Mouse (Mus musculus): ENCODE results near the gene Tmem252. TPM values are rescaled to one million over a fixed set of nuclear protein-coding genes. Genes with fewer than 3 reads are reported as not detected.
A peak's percentile ranks its signal among the peaks of the same experiment; 100 is the strongest.

Tmem252 gene
- polyA plus RNA-seq, 2 experiments, result 0.03 to 0.11 TPM

- no peak for TF ChIP-seq EP300 (IDR thresholded peaks at IDR 0.05; ENCODE audit: low read depth)
- TF ChIP-seq CTCF (IDR thresholded peaks at IDR 0.05; ENCODE audit: low read depth), result no peak
- Histone ChIP-seq H3K9me3 (ENCODE audit: control insufficient read depth, low read length) (no peaks in the 10 kb centered on the region), H3K9ac (replicated peaks) (no peak overlapping the region), H3K36me3 (replicated peaks; ENCODE audit: control insufficient read depth, insufficient read depth, low read depth) (no peaks in the 10 kb centered on the region), H3K27me3 (ENCODE audit: control insufficient read depth, insufficient read depth, low read length) (no peaks in the 10 kb centered on the region), H3K4me2 (ENCODE audit: low read depth) (no peak overlapping the region), H3K4me1 (replicated peaks; ENCODE audit: control insufficient read depth in 2 of 2, insufficient read depth in 2 of 2, low read length in 1 of 2) (no peaks in the 10 kb centered on the region), H3K4me3 (ENCODE audit: insufficient read depth in 1 of 2, low read depth in 2 of 2, low read length in 2 of 2) (no peak overlapping the region), H3K27ac (no peak overlapping the region)
- no peak for ATAC-seq (ENCODE audit: insufficient read depth)
- no peak for DNase-seq (ENCODE audit: low read depth in 3 of 3, low spot score in 3 of 3)
- 48% methylated on average over 2 of the region's 2 CpGs for WGBS (ENCODE audit: insufficient replicate concordance)
Measured at GRCm38 (mm10) chr19:24704326-24704725, 30.5 kb downstream of the Tmem252 start.

- Histone ChIP-seq H3K36me3 (replicated peaks; ENCODE audit: control insufficient read depth, insufficient read depth, low read depth) (no peaks in the 10 kb centered on the region), H3K9ac (replicated peaks) (no peak overlapping the region), H3K4me2 (ENCODE audit: low read depth) (no peak overlapping the region), H3K27ac (no peak overlapping the region), H3K9me3 (ENCODE audit: control insufficient read depth, low read length) (no peaks in the 10 kb centered on the region), H3K27me3 (ENCODE audit: control insufficient read depth, insufficient read depth, low read length) (no peaks in the 10 kb centered on the region), H3K4me3 (ENCODE audit: insufficient read depth in 1 of 2, low read depth in 2 of 2, low read length in 2 of 2) (no peak overlapping the region), H3K4me1 (replicated peaks; ENCODE audit: control insufficient read depth in 2 of 2, insufficient read depth in 2 of 2, low read length in 1 of 2) (no peaks in the 10 kb centered on the region)
- ATAC-seq (ENCODE audit: insufficient read depth) (no peak), DNase-seq (ENCODE audit: low read depth in 3 of 3, low spot score in 3 of 3) (no peak)
- peak; percentile 41; the same call in 1 of the 2 replicates for TF ChIP-seq CTCF (IDR thresholded peaks at IDR 0.05; ENCODE audit: low read depth)
- no peak for TF ChIP-seq EP300 (IDR thresholded peaks at IDR 0.05; ENCODE audit: low read depth)
- WGBS (ENCODE audit: insufficient replicate concordance), result 34% methylated on average over 1 of the region's 1 CpGs
Measured at GRCm38 (mm10) chr19:24705395-24705794, 31.6 kb downstream of the Tmem252 start.

GRCm38 (mm10) chr19:24707071-24707906 is 33.5 kb downstream of the Tmem252 start:
- Histone ChIP-seq H3K36me3 (replicated peaks; ENCODE audit: control insufficient read depth, insufficient read depth, low read depth) (no peaks in the 10 kb centered on the region), H3K9me3 (ENCODE audit: control insufficient read depth, low read length) (no peaks in the 10 kb centered on the region), H3K4me2 (ENCODE audit: low read depth) (no peak overlapping the region), H3K4me1 (replicated peaks; ENCODE audit: control insufficient read depth in 2 of 2, insufficient read depth in 2 of 2, low read length in 1 of 2) (no peaks in the 10 kb centered on the region), H3K9ac (replicated peaks) (no peak overlapping the region), H3K4me3 (ENCODE audit: insufficient read depth in 1 of 2, low read depth in 2 of 2, low read length in 2 of 2) (no peak overlapping the region), H3K27me3 (ENCODE audit: control insufficient read depth, insufficient read depth, low read length) (no peaks in the 10 kb centered on the region), H3K27ac (no peak overlapping the region)
- no peak for TF ChIP-seq CTCF (IDR thresholded peaks at IDR 0.05; ENCODE audit: low read depth)
- TF ChIP-seq EP300 (IDR thresholded peaks at IDR 0.05; ENCODE audit: low read depth), result no peak
- DNase-seq (ENCODE audit: low read depth in 3 of 3, low spot score in 3 of 3), result no peak
- WGBS (ENCODE audit: insufficient replicate concordance), result 48% methylated on average over 7 of the region's 7 CpGs
- ATAC-seq (ENCODE audit: insufficient read depth), result no peak

GRCm38 (mm10) chr19:24708032-24708431 is 34.2 kb downstream of the Tmem252 start:
- Histone ChIP-seq H3K9me3 (ENCODE audit: control insufficient read depth, low read length) (no peaks in the 10 kb centered on the region), H3K36me3 (replicated peaks; ENCODE audit: control insufficient read depth, insufficient read depth, low read depth) (no peaks in the 10 kb centered on the region), H3K9ac (replicated peaks) (no peak overlapping the region), H3K4me3 (ENCODE audit: insufficient read depth in 1 of 2, low read depth in 2 of 2, low read length in 2 of 2) (no peak overlapping the region), H3K4me1 (replicated peaks; ENCODE audit: control insufficient read depth in 2 of 2, insufficient read depth in 2 of 2, low read length in 1 of 2) (no peaks in the 10 kb centered on the region), H3K27ac (no peak overlapping the region), H3K27me3 (ENCODE audit: control insufficient read depth, insufficient read depth, low read length) (no peaks in the 10 kb centered on the region), H3K4me2 (ENCODE audit: low read depth) (no peak overlapping the region)
- 65% methylated on average over 7 of the region's 7 CpGs for WGBS (ENCODE audit: insufficient replicate concordance)
- TF ChIP-seq EP300 (IDR thresholded peaks at IDR 0.05; ENCODE audit: low read depth) (no peak), CTCF (IDR thresholded peaks at IDR 0.05; ENCODE audit: low read depth) (no peak)
- ATAC-seq (ENCODE audit: insufficient read depth) (no peak), DNase-seq (ENCODE audit: low read depth in 3 of 3, low spot score in 3 of 3) (no peak)

GRCm38 (mm10) chr19:24716303-24717097 is 42.7 kb downstream of the Tmem252 start:
- no peak for ATAC-seq (ENCODE audit: insufficient read depth)
- H3K9me3 ChIP-seq (ENCODE audit: control insufficient read depth, low read length), result no peaks in the 10 kb centered on the region
- H3K4me2 ChIP-seq (ENCODE audit: low read depth), result no peak overlapping the region
- no peaks in the 10 kb centered on the region for H3K27me3 ChIP-seq (ENCODE audit: control insufficient read depth, insufficient read depth, low read length)
- no peak for DNase-seq (ENCODE audit: low read depth in 3 of 3, low spot score in 3 of 3)
- no peak overlapping the region for H3K9ac ChIP-seq (replicated peaks)
- H3K4me1 ChIP-seq (replicated peaks; ENCODE audit: control insufficient read depth in 2 of 2, insufficient read depth in 2 of 2, low read length in 1 of 2), result no peaks in the 10 kb centered on the region
- H3K36me3 ChIP-seq (replicated peaks; ENCODE audit: control insufficient read depth, insufficient read depth, low read depth), result no peaks in the 10 kb centered on the region
- H3K4me3 ChIP-seq (ENCODE audit: insufficient read depth in 1 of 2, low read depth in 2 of 2, low read length in 2 of 2), result no peak overlapping the region
- TF ChIP-seq CTCF (IDR thresholded peaks at IDR 0.05; ENCODE audit: low read depth) (no peak), EP300 (IDR thresholded peaks at IDR 0.05; ENCODE audit: low read depth) (no peak)
- WGBS (ENCODE audit: insufficient replicate concordance), result 63% methylated on average over 7 of the region's 7 CpGs
- H3K27ac ChIP-seq, result no peak overlapping the region

Data from liver, embryonic 14.5 days (tissue).